Mouse (Mus musculus) embryo, embryonic 11.5 days (tissue): ENCODE data around the gene Rasgef1a.

Experiments
- DNase-seq: peaks from one replicate; pipeline ENCODE4 v3.0.0-alpha.2; 2012; ENCODE audit warnings: low read depth, low spot score

Gene Rasgef1a

DNA sequence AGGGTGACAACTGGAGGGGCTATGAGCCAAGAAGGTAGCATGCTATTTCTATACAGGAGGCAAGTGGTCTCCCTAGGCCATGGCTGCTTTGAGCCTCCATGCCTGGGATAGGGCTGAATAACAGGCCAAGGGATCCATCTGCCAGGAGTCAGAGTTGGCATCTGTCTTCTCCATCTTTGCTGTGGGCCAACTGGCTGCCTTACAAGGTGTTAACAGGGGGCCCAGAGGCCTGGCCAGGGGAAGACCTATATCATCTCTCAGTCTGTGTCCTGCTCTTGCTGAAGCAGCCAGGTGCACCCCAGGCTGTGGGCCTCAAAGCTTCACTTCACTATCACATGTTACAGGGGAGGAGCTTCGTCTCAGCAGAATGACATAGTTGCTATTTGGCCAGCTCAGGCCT, 60.9 kb downstream of the Rasgef1a start:
- DNase-seq = no peak

GRCm38 (mm10) chr6:118074151-118074550, 62.9 kb downstream of the Rasgef1a start:
- no peak for DNase-seq

- DNase-seq = no peak
Observed at GRCm38 (mm10) chr6:118076256-118076655, 65.0 kb downstream of the Rasgef1a start.

DNA sequence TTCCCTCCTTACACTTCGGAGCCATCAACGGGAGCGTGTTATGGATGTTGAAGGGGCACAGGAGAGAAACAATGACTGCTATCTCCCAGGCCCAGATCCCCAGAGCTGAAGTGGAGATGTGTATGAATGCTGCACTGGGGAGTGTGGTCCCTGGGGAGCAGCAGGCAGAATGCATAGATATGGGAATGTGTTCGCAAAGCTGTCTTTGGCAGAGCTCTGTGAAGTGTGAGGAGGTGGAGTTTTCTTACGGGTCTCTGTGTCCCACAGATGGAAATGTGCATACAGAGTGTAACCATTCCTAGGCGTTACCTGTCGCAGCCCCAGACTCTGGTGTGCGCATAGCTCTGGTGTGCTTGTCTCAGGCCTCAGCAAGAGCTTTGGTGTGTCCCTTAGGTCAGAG, 65.5 kb downstream of the Rasgef1a start:
- no peak for DNase-seq

DNA sequence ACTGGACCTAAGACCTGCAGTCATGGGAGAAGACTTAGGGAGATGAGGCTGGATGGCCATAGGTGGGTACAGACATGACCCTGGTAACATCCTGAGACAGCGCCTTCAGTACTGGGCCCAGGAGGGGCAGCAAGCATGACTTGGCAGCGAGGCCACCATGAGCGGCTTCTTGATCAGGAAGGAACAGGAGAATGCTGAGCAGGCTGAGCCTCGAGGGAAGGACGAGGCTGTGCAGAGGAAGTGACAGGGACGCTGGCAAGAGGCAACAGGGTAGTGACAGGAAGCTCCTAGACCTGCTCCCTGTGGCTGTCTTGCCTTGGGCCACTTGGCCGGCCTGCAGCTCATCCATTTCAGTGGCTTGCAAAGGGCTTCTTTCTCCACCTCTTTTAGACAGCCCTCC, 66.2 kb downstream of the Rasgef1a start:
- DNase-seq = no peak

DNA sequence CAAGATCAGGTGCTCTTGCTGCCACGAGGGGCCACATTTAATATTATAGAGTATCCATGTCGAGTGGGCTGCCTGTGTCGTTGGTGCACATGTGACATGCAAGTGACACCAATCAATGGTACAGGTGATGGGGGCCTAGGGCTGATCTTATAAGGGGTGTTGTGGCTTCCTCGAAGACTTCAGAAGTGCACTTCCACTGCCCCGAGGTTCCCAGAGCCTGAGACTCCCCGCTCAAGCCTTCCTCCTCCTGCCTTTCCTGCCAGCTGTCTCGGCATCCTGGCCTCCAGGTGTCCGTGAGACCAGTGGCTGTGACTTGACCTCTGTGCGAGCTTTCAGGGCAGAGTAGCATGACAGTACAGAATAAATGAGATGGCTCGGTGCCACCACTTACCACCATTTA, 67.5 kb downstream of the Rasgef1a start:
- DNase-seq = no peak

GRCm38 (mm10) chr6:118079292-118079691, 68.1 kb downstream of the Rasgef1a start:
- no peak for DNase-seq

DNA sequence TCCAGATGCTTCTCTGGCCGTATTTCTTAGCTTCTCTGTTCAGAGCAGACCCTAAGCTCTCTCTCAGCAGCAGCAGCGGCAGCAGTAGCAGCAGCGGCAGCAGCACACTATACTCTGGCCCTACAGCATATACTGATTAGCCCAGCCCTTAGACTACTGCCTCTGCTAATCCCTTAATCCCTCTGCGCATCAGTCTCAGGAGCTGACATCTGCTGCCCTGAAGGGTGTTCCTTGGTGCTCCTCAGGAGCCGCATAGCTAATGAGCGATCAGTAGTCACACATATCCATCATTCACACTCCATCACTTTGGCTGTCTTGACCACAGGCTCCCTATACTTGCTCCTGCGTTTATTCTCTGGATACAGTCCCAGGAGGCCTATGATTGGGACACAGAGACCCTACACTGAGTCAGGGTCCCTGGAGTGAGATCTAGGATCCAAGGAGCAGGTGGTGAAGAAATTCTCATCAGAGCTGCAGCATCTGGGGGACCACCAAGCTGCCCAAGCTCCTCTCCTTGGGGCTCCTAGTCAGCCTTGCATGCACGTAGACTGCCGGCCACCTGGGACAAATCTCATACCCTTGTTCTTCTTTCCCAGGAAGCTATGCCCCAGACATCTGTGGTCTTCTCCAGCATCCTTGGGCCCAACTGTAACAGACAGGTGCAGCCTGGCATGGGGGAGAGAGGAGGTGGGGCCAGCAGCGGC, 68.7 kb downstream of the Rasgef1a start:
- no peak for DNase-seq

DNA sequence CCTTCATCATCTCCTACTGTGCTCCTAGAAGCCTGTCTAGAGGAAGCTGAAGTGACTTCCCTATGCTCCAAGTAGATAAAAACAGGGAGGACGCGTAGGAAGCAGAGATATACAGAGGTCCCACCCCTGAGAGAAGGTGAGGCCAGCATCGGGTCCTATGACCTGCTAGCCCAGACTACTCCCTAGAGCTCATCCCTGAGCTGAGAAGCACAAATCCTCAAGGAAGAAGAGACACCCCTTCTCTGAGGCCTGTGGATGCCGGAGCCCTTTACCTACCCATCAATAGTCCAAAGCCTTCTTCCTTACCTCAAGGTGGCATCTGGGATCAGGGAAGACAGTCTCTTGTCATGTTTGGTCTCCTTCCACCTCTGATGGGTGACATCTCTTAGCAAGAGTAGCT, 69.5 kb downstream of the Rasgef1a start:
- DNase-seq = no peak

GRCm38 (mm10) chr6:118082384-118082783, 71.1 kb downstream of the Rasgef1a start:
- DNase-seq = no peak

DNA sequence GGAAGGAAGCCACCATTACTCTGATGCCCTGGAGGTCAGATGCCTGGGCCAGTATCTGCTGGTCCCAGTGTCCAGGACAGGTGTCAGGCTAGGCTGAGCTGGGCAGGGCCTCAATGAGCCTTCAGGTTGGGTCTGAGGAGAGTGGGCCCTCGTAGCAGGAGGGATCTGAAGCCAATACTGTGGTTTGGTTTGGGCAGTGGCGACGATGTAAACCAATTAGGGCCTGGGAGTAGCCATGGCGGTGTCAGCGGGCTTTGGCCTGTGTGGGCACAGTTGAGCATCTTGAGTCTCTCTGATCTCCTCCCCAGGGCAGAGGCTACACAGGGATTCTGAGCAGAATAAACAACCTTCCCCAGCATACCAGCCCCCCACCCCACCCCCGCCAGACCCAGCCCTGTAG, 72.4 kb downstream of the Rasgef1a start:
- no peak for DNase-seq

GRCm38 (mm10) chr6:118084596-118084995, 73.4 kb downstream of the Rasgef1a start:
- DNase-seq = no peak

- no peak for DNase-seq
Observed at GRCm38 (mm10) chr6:118087955-118088354, 76.7 kb downstream of the Rasgef1a start.

DNA sequence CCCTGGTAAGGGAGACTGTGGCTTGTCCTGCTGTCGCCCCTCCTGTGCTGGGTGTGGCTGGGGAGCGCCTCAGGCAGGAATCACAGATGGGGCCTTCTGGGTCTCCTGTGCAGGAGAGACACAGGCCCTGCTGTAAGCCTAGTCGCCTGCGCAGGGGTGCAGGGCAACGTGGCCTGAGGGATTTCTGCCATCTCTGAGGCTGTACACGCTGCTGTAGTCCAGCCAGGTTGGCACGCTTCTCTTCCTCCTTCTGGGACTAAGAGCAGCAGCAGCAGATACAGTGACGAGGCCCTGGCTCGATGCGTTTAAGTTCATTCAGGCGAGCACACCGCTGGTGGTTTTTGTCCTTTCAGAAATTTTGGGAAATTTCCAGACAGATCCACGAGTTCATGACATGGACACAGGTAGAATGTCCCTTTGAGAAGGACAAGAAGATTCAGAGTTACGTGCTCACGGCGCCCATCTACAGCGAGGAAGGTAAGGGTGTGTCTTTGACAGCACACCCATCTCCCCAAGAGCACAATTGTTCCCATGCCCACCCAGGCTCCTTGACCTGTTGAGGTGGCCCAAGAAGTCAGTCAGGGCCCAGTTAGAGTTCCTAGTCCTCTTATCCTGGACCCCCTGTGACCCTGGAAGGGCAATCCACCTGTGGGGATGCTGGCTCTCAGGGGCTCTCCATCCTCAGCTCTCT, 77.7 kb downstream of the Rasgef1a start:
- no peak for DNase-seq

GRCm38 (mm10) chr6:118090827-118091226, 79.6 kb downstream of the Rasgef1a start:
- DNase-seq = no peak

GRCm38 (mm10) chr6:118097765-118098365, 86.6 kb downstream of the Rasgef1a start:
- no peak for DNase-seq

GRCm38 (mm10) chr6:118099311-118099802, 88.1 kb downstream of the Rasgef1a start:
- DNase-seq = no peak

DNA sequence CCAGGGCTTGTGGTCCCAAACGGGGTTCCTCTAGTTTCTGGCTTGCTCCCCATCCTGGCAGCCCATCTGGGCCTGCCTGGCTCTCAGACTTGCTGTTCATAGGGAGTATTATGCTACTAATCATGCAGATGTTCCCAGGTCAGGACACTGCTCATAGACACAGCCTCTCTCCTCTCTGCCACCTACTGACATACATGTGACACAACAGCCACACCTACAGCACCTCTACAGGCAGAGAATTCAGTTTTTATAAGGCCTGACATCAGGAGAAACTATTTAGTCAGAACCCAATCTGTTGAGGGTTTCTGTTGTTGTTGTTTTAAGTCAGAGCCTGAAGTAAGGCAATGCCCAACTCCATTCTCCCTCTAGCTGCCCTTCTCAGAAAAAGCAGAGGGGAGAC, 100.6 kb downstream of the Rasgef1a start:
- no peak for DNase-seq

DNA sequence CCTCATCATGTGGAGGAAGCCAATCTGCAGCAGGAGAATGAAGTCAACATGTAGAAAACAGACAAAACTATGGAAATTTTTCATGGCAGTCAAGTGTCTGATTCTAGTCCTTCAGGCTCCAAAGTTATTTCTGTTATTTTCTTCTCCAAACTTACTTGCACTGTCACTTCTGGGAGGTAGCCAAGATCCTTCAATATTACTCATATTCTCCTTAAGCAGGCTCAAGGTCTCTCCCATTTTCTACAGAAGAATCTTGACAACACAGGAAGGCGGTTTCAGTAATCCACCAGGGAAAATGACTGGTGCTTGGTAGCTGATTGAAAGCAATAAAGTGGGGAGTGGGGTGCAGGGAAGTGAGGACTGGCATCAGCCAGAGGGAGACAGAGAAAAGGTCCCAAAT, 111.5 kb downstream of the Rasgef1a start:
- no peak for DNase-seq

DNA sequence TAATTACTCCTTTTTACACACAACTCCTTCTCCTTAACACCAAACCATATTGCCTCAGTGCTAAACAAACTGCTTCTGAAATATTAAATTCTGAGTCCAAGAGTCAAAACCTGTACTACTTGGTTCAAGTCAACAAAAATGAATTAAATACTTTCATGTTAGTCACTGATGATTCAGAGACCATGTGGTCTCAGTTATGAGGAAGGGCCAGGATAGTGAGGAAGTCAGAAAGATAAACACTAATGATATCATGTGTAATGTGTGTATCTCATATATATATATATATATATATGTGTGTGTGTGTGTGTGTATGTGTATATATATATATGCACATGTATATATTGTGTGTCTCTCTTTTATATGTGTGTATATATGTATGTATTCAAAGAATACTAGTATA, 115.3 kb downstream of the Rasgef1a start:
- DNase-seq = no peak

- DNase-seq = no peak
Observed at GRCm38 (mm10) chr6:118127198-118127597, 116.0 kb downstream of the Rasgef1a start.

DNA sequence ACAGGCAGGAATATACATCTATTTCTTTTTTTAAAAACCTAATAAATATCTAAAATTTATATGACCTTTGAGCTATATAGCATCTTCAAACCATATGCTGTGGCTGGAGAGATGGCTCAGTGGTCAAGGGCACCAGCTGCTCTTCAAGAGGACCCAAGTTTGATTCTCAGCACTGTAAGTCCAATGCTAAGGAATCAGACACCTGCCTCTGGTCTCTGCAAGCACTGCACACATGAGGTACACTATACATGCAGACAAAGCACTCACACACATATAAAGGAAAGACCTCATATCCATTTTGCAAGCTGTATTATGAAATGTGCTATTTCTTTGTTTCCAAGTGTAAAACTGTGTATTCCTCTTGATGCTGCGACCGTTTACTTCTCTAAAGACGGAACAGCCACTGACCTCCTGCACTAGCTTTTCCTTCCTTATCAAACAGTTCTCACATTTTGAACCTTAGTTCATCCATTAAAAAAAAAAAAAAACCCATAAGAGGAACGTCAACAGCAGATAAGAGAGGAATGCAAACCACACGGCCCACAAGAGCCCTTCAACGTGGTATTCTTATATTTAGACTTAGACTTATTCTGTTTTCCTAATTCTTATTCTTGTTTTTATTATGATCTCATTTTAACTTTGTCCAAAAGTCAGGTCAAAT, 116.7 kb downstream of the Rasgef1a start:
- no peak for DNase-seq
